Comparison of ENCODE assay signal across 13 mouse cellular contexts in genomic region chr6:53816661-53817060, GRCm38 (mm10). TPM values are rescaled to one million over a fixed set of nuclear protein-coding genes. Genes with fewer than 3 reads are reported as not detected.
DNase-seq lines count a peak whose midpoint lies in the region; ATAC-seq and TF ChIP-seq lines count a peak whose summit lies in the region.
"Had no signal": no experiment of that assay in that cellular context is flagged by ENCODE, and none has a peak within 500 bp of the region (broad histone marks: within the 10 kb centered on the region; RNA-seq: fewer than 3 reads in every experiment).

No protein-coding gene starts in this region.

- no peak for ATAC-seq in kidney, embryonic 14.5 days (ENCODE audit: low FRiP score, low TSS enrichment)
- no peak for ATAC-seq in midbrain, embryonic 16.5 days
- ATAC-seq in midbrain, embryonic 14.5 days (ENCODE audit: low FRiP score, low TSS enrichment), result no peak
- no peak for ATAC-seq in embryonic facial prominence, embryonic 15.5 days (ENCODE audit: insufficient number of reproducible peaks, low FRiP score, low TSS enrichment, low read depth)
- ATAC-seq: forebrain, embryonic 15.5 days; lung, postnatal 0 days had no signal

- TF ChIP-seq POLR2A in kidney, adult 2 months (IDR thresholded peaks at IDR 0.05; ENCODE audit: low read depth, low read length), result no peak
- no peak for TF ChIP-seq POLR2A in thymus, adult 2 months (IDR thresholded peaks at IDR 0.05; ENCODE audit: control insufficient read depth, extremely low read depth, insufficient read depth, low read length, poor library complexity)

- WGBS in kidney, embryonic 14.5 days, result 50% methylated on average over 8 of the region's 8 CpGs
- 72% methylated on average over 8 of the region's 8 CpGs for WGBS in kidney, adult 2 months
- WGBS in midbrain, embryonic 16.5 days, result 85% methylated on average over 8 of the region's 8 CpGs
- WGBS in midbrain, embryonic 14.5 days, result 84% methylated on average over 8 of the region's 8 CpGs
- WGBS in embryonic facial prominence, embryonic 15.5 days, result 64% methylated on average over 8 of the region's 8 CpGs
- 90% methylated on average over 8 of the region's 8 CpGs for WGBS in thymus, adult 2 months

- peak overlapping the region; percentile 72 for H3K4me3 ChIP-seq in kidney, embryonic 14.5 days (ENCODE audit: low read length)
- H3K4me3 ChIP-seq in kidney, adult 2 months (ENCODE audit: insufficient read depth, low read depth, low read length), result no peak overlapping the region
- H3K4me3 ChIP-seq in midbrain, embryonic 16.5 days (ENCODE audit: low read depth, low read length), result no peak overlapping the region
- H3K4me3 ChIP-seq in midbrain, embryonic 14.5 days (replicated peaks; ENCODE audit: low read depth, low read length), result no peak overlapping the region
- H3K4me3 ChIP-seq in embryonic facial prominence, embryonic 15.5 days (replicated peaks), result peak overlapping the region; percentile 63; the same call in 1 of the 2 replicates
- no peak overlapping the region for H3K4me3 ChIP-seq in thymus, adult 2 months (ENCODE audit: control insufficient read depth, insufficient read depth, low read length)
- H3K4me3 ChIP-seq: forebrain, embryonic 15.5 days had no signal

- H3K9ac ChIP-seq in kidney, embryonic 14.5 days (ENCODE audit: low read depth, low read length), result peak overlapping the region; percentile 95; the same call in 1 of the 2 replicates
- H3K9ac ChIP-seq in midbrain, embryonic 16.5 days (ENCODE audit: low read depth, low read length), result no peak overlapping the region
- H3K9ac ChIP-seq in midbrain, embryonic 14.5 days (replicated peaks; ENCODE audit: low read length), result no peak overlapping the region
- no peak overlapping the region for H3K9ac ChIP-seq in embryonic facial prominence, embryonic 15.5 days
- H3K9ac ChIP-seq: forebrain, embryonic 15.5 days had no signal

- H3K9me3 ChIP-seq in kidney, embryonic 14.5 days (ENCODE audit: control insufficient read depth, low read length), result no peaks in the 10 kb centered on the region
- H3K9me3 ChIP-seq in midbrain, embryonic 16.5 days (replicated peaks; ENCODE audit: control insufficient read depth, low read length, poor library complexity, severe bottlenecking), result no peaks in the 10 kb centered on the region
- no peaks in the 10 kb centered on the region for H3K9me3 ChIP-seq in midbrain, embryonic 14.5 days (ENCODE audit: control insufficient read depth, low read length)
- no peaks in the 10 kb centered on the region for H3K9me3 ChIP-seq in embryonic facial prominence, embryonic 15.5 days (replicated peaks)
- H3K9me3 ChIP-seq: forebrain, embryonic 15.5 days had no signal

- H3K4me2 ChIP-seq in kidney, embryonic 14.5 days (replicated peaks; ENCODE audit: low read depth, low read length), result peak overlapping the region; percentile 85
- peak overlapping the region; percentile 83; the same call in 1 of the 2 replicates for H3K4me2 ChIP-seq in midbrain, embryonic 16.5 days (ENCODE audit: low read length)
- no peak overlapping the region for H3K4me2 ChIP-seq in midbrain, embryonic 14.5 days (ENCODE audit: low read length)
- H3K4me2 ChIP-seq in embryonic facial prominence, embryonic 15.5 days (replicated peaks), result peak overlapping the region; percentile 91
- H3K4me2 ChIP-seq: forebrain, embryonic 15.5 days had no signal

- TF ChIP-seq CTCF in kidney, adult 2 months (conservative IDR thresholded peaks at IDR 0.05; ENCODE audit: insufficient read depth, insufficient read length, low read depth, low read length), result no peak
- TF ChIP-seq CTCF in thymus, adult 2 months (IDR thresholded peaks at IDR 0.05; ENCODE audit: borderline replicate concordance, control insufficient read depth, extremely low read depth, insufficient read depth, low read length, poor library complexity), result no peak

- H3K27ac ChIP-seq in kidney, embryonic 14.5 days (ENCODE audit: low read depth, low read length), result no peak overlapping the region
- no peak overlapping the region for H3K27ac ChIP-seq in kidney, adult 2 months (ENCODE audit: insufficient read depth, low read depth, low read length)
- no peak overlapping the region for H3K27ac ChIP-seq in midbrain, embryonic 16.5 days (ENCODE audit: low read length)
- no peak overlapping the region for H3K27ac ChIP-seq in midbrain, embryonic 14.5 days (replicated peaks; ENCODE audit: low read depth, low read length)
- H3K27ac ChIP-seq in embryonic facial prominence, embryonic 15.5 days (replicated peaks), result no peak overlapping the region
- no peak overlapping the region for H3K27ac ChIP-seq in thymus, adult 2 months (ENCODE audit: control insufficient read depth, insufficient read depth, low read length)
- H3K27ac ChIP-seq: forebrain, embryonic 15.5 days had no signal

- H3K4me1 ChIP-seq in kidney, embryonic 14.5 days (ENCODE audit: control insufficient read depth, insufficient read depth, low read length), result peaks cover 15% of the 10 kb centered on the region
- 0 out of 2 replicates have a peak, but pooled peaks cover 4% of the 10 kb centered on the region for H3K4me1 ChIP-seq in kidney, adult 2 months (ENCODE audit: control insufficient read depth, insufficient read depth, low read length)
- H3K4me1 ChIP-seq in midbrain, embryonic 16.5 days (ENCODE audit: control insufficient read depth, insufficient read depth, low read length), result peaks cover 28% of the 10 kb centered on the region
- peaks cover 30% of the 10 kb centered on the region for H3K4me1 ChIP-seq in midbrain, embryonic 14.5 days (ENCODE audit: control insufficient read depth, insufficient read depth, low read length)
- peaks cover 46% of the 10 kb centered on the region for H3K4me1 ChIP-seq in embryonic facial prominence, embryonic 15.5 days
- no peaks in the 10 kb centered on the region; the same call in 1 of the 2 replicates for H3K4me1 ChIP-seq in thymus, adult 2 months (replicated peaks; ENCODE audit: control insufficient read depth, insufficient read depth, low read length)

- peaks cover 2% of the 10 kb centered on the region; the same call in 1 of the 2 replicates for H3K27me3 ChIP-seq in kidney, embryonic 14.5 days (ENCODE audit: control insufficient read depth, insufficient read depth, low read length)
- H3K27me3 ChIP-seq in kidney, adult 2 months (replicated peaks; ENCODE audit: control insufficient read depth, insufficient read depth, low read length), result no peaks in the 10 kb centered on the region
- H3K27me3 ChIP-seq in midbrain, embryonic 16.5 days (ENCODE audit: control insufficient read depth, insufficient read depth, low read depth, low read length), result peaks cover 14% of the 10 kb centered on the region
- H3K27me3 ChIP-seq in midbrain, embryonic 14.5 days (ENCODE audit: control insufficient read depth, insufficient read depth, low read length), result peaks cover 42% of the 10 kb centered on the region
- H3K27me3 ChIP-seq in embryonic facial prominence, embryonic 15.5 days, result peaks cover 10% of the 10 kb centered on the region; the same call in 1 of the 2 replicates
- H3K27me3 ChIP-seq in thymus, adult 2 months (ENCODE audit: control insufficient read depth, insufficient read depth, low read length), result peaks cover 4% of the 10 kb centered on the region

- H3K36me3 ChIP-seq in kidney, embryonic 14.5 days (ENCODE audit: control insufficient read depth, insufficient read depth, low read length), result peaks cover 12% of the 10 kb centered on the region; the same call in 1 of the 2 replicates
- H3K36me3 ChIP-seq in kidney, adult 2 months (ENCODE audit: control insufficient read depth, insufficient read depth, low read length), result no peaks in the 10 kb centered on the region
- H3K36me3 ChIP-seq in midbrain, embryonic 16.5 days (ENCODE audit: control insufficient read depth, insufficient read depth, low read length), result no peaks in the 10 kb centered on the region
- H3K36me3 ChIP-seq in midbrain, embryonic 14.5 days (ENCODE audit: control insufficient read depth, insufficient read depth, low read length), result no peaks in the 10 kb centered on the region
- no peaks in the 10 kb centered on the region for H3K36me3 ChIP-seq in embryonic facial prominence, embryonic 15.5 days
- H3K36me3 ChIP-seq in thymus, adult 2 months (ENCODE audit: control insufficient read depth, insufficient read depth, low read length), result no peaks in the 10 kb centered on the region
- H3K36me3 ChIP-seq: forebrain, embryonic 15.5 days had no signal

- DNase-seq in kidney, adult 2 months, result no peak
- DNase-seq in midbrain, embryonic 14.5 days, result no peak
- peak; percentile 59 for DNase-seq in retina, embryonic 14.5 days (ENCODE audit: low spot score)
- DNase-seq in thymus, adult 2 months, result no peak
- no peak for DNase-seq in thymus, postnatal 0 days (ENCODE audit: low spot score)
- DNase-seq: cerebellum, adult 11 months; heart, adult 18-20 months; right cerebral cortex, postnatal 25 days had no signal

RNA-seq across cellular contexts. Expression of gene Tril, which starts 4.0 kb away (rescaled TPM):
- polyA plus RNA-seq in kidney, embryonic 14.5 days (2014; fragmentation: Nextera tagmentation; extraction: Ambion mirVana), result 65.5 and 94.9 TPM in 2 replicates
- 17.3 and 18.9 TPM in 2 replicates for polyA plus RNA-seq in kidney, adult 2 months (2012; rRNA removed)
- 13.0 and 16.9 TPM in 2 replicates for polyA plus RNA-seq in midbrain, embryonic 16.5 days (2015; fragmentation: Nextera tagmentation; extraction: Ambion mirVana)
- 8.4 and 12.8 TPM in 2 replicates for polyA plus RNA-seq in midbrain, embryonic 14.5 days (2014; fragmentation: Nextera tagmentation; extraction: Ambion mirVana)
- polyA plus RNA-seq in embryonic facial prominence, embryonic 15.5 days (2015; fragmentation: Nextera tagmentation; extraction: Ambion mirVana), result 35.3 and 38.3 TPM in 2 replicates
- 2.3 and 2.5 TPM in 2 replicates for polyA plus RNA-seq in thymus, adult 2 months (2012; rRNA removed)
- polyA plus RNA-seq in thymus, postnatal 0 days (2015; fragmentation: Nextera tagmentation; extraction: Ambion mirVana), result 1.9 and 2.0 TPM in 2 replicates

Comparison
In these comparisons a context has a peak if more than half of its experiments do, and no peak if none do; other contexts are left out.
1. H3K4me3 ChIP-seq: peak in kidney, embryonic 14.5 days (single experiment) and embryonic facial prominence, embryonic 15.5 days (single experiment); none in kidney, adult 2 months (single experiment), midbrain, embryonic 16.5 days (single experiment), midbrain, embryonic 14.5 days (single experiment) and thymus, adult 2 months (single experiment).